Mouse (Mus musculus): ENCODE data around the gene E430018J23Rik. TPM values are rescaled to one million over a fixed set of nuclear protein-coding genes. Genes with fewer than 3 reads are reported as not detected.
"Not testable (repeated sequence)": the region's sequence is repeated elsewhere in the genome, so short reads cannot be mapped to it uniquely, and the experiment has no call there.

The E430018J23Rik gene
- total RNA-seq, 2 experiments from 2014 or later = 2.9 to 3.7 TPM

DNA sequence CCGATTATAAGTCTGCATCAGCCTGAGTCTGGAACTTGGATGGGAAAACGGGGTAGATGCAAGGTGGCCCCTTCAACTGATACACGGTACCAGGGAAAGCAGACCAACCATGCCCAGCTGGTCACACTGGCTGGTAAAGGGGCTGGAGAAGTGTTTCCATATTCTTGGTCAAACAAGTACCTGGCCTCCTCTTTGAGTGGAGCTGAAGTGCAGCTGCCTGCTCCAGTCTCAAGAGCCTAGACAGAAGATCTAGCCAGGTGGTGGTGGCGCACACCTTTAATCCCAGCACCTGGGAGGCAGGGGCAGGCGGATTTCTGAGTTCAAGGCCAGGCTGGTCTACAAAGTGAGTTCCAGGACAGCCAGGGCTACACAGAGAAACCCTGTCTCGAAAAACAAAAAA, 51.6 kb downstream of the E430018J23Rik start:
- not testable (repeated sequence) for DNase-seq

DNA sequence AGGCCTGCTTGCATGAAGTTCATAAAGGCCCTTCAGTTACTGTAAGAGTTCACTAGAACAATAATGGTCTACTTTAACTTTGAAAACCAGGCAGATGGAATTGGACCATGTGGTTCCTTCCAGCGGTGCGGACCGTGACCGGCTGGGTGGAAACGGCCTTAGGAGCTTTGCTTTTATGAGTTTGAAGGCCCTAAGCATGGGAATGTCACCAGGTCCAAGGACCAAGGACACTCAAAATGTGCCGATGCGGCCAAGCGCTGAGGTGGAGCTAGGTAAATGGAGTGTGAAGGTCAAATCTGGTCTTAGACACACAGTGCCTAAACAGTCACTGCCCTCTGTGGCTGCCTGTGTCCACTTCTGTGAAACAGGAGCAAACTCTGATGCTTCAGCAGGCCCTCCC, 52.1 kb downstream of the E430018J23Rik start:
- DNase-seq = no peak

Other genes starting within 250 kb of the E430018J23Rik start
- 10 to 100 TPM; 36.7 to 41.1 TPM for gene Cd2bp2, start 197.6 kb downstream of the E430018J23Rik start, total RNA-seq (2021)
- 10 to 100 TPM; 38.6 to 45.1 TPM for gene Tbc1d10b, start 185.2 kb downstream of the E430018J23Rik start, total RNA-seq (2021)
- gene Mylpf, start 184.7 kb downstream of the E430018J23Rik start, total RNA-seq (2021) = over 10,000 TPM; 46,059 to 51,168 TPM
- 1 to 10 TPM; 5.5 to 7.3 TPM for gene Zfp553, start 160.6 kb downstream of the E430018J23Rik start, total RNA-seq (2021)
- gene Sept1, start 160.5 kb downstream of the E430018J23Rik start, total RNA-seq (2021) = 1 to 10 TPM; 6.9 to 7.5 TPM
- 10 to 100 TPM; 18.6 to 20.9 TPM for gene Zfp771, start 149.4 kb downstream of the E430018J23Rik start, total RNA-seq (2021)
- 10 to 100 TPM; 33.9 to 38.6 TPM for gene Dctpp1, start 132.9 kb downstream of the E430018J23Rik start, total RNA-seq (2021)
- gene Sephs2, start 119.6 kb downstream of the E430018J23Rik start, total RNA-seq (2021) = 10 to 100 TPM; 19.5 to 20.5 TPM
- 1 to 10 TPM in 1 of 2 experiments, under 1 TPM in 1; 0.75 to 1.5 TPM for gene Itgal, start 97.4 kb downstream of the E430018J23Rik start, total RNA-seq (2021)
- 10 to 100 TPM; 23.0 to 28.7 TPM for gene Zfp768, start 48.0 kb downstream of the E430018J23Rik start, total RNA-seq (2021)
- 1 to 10 TPM; 3.6 to 5.1 TPM for gene Zfp747, start 17.6 kb downstream of the E430018J23Rik start, total RNA-seq (2021)
- gene 9130019O22Rik, start 6.5 kb downstream of the E430018J23Rik start, total RNA-seq (2021) = 1 to 10 TPM; 1.7 to 2.7 TPM
- 1 to 10 TPM; 2.8 to 4.3 TPM for gene Zfp764, start 13.2 kb upstream of the E430018J23Rik start, total RNA-seq (2021)
- 1 to 10 TPM; 3.2 to 4.5 TPM for gene Zfp688, start 28.4 kb upstream of the E430018J23Rik start, total RNA-seq (2021)
- gene Zfp689, start 55.5 kb upstream of the E430018J23Rik start, total RNA-seq (2021) = 1 to 10 TPM; 1.8 to 1.9 TPM
- 10 to 100 TPM; 16.2 to 25.3 TPM for gene Prr14, start 66.0 kb upstream of the E430018J23Rik start, total RNA-seq (2021)
- gene Fbrs, start 85.6 kb upstream of the E430018J23Rik start, total RNA-seq (2021) = 10 to 100 TPM; 29.5 to 35.8 TPM
- gene Srcap, start 118.4 kb upstream of the E430018J23Rik start, total RNA-seq (2021) = 10 to 100 TPM; 56.8 to 66.1 TPM
- 10 to 100 TPM; 10.3 to 10.5 TPM for gene Gm42715, start 126.0 kb upstream of the E430018J23Rik start, total RNA-seq (2021)
- gene Tmem265, start 167.8 kb upstream of the E430018J23Rik start, total RNA-seq (2021) = not detected
- gene Phkg2, start 179.7 kb upstream of the E430018J23Rik start, total RNA-seq (2021) = 10 to 100 TPM; 13.3 to 17.6 TPM
- gene Ccdc189, start 195.0 kb upstream of the E430018J23Rik start, total RNA-seq (2021) = 1 to 10 TPM; 1.7 to 3.2 TPM
- gene Rnf40, start 195.1 kb upstream of the E430018J23Rik start, total RNA-seq (2021) = 10 to 100 TPM; 26.9 to 37.8 TPM
- gene Zfp629, start 222.2 kb upstream of the E430018J23Rik start, total RNA-seq (2021) = 10 to 100 TPM in 1 of 2 experiments, 1 to 10 TPM in 1; 9.2 to 14.7 TPM